Mouse (Mus musculus) liver, embryonic 16.5 days (tissue): ENCODE measurements around the gene Topors. TPM values are rescaled to one million over a fixed set of nuclear protein-coding genes. Genes with fewer than 3 reads are reported as not detected.
"Not testable (repeated sequence)": the region's sequence is repeated elsewhere in the genome, so short reads cannot be mapped to it uniquely, and the experiment has no call there.

ENCODE experiments used
- ATAC-seq: fragments of 200-750 bp; cut with Nextera tagmentation; 2 replicates; pipeline ENCODE4 v1.8.0; 2017; ENCODE audit warnings: low read depth, mild to moderate bottlenecking, moderate number of reproducible peaks, moderate library complexity
- H3K27ac ChIP-seq: fragments of 300-500 bp; sonication (generic); 2 replicates; pipeline ENCODE4 v1.5.1; 2014; ENCODE audit warnings: mild to moderate bottlenecking, low read length
- H3K27me3 ChIP-seq: fragments of 300-500 bp; sonication (generic); 2 replicates; pipeline ENCODE4 v1.6.1; 2014; ENCODE audit warnings: low read depth, low read length, mixed read lengths; ENCODE audit not compliant: control insufficient read depth, insufficient read depth
- H3K36me3 ChIP-seq: fragments of 300-500 bp; sonication (generic); 2 replicates; pipeline ENCODE4 v1.6.1; 2014; ENCODE audit warnings: mild to moderate bottlenecking; ENCODE audit not compliant: control insufficient read depth, insufficient read depth
- H3K4me1 ChIP-seq: fragments of 300-500 bp; sonication (generic); 2 replicates; pipeline ENCODE4 v1.6.1; 2014; ENCODE audit warnings: low read depth, low read length, mixed read lengths; ENCODE audit not compliant: control insufficient read depth
- H3K4me2 ChIP-seq: fragments of 300-500 bp; sonication (generic); 2 replicates; pipeline ENCODE4 v1.6.1; 2014; ENCODE audit warnings: low read depth, low read length, mixed read lengths
- H3K4me3 ChIP-seq: fragments of 300-500 bp; sonication (generic); 2 replicates; pipeline ENCODE4 v1.5.1; 2014; ENCODE audit warnings: low read depth, mild to moderate bottlenecking, low read length
- H3K9ac ChIP-seq: fragments of 300-500 bp; sonication (generic); 2 replicates; pipeline ENCODE4 v1.6.1; 2014; ENCODE audit warnings: low read depth, low read length
- H3K9me3 ChIP-seq: fragments of 300-500 bp; sonication (generic); replicated peaks from 2 replicates; pipeline ENCODE4 v1.6.1; 2016; ENCODE audit warnings: low read length; ENCODE audit not compliant: control insufficient read depth
- WGBS: fragments of 180-500 bp; shearing (Covaris S2); extraction: QIAGEN DNeasy Blood & Tissue Kit; methylation state at CpG from one replicate; pipeline ENCODE4 v1.1.7; 2014; ENCODE audit not compliant: insufficient replicate concordance; 5-methylcytosine and 5-hydroxymethylcytosine counted together
- polyA plus RNA-seq: library from polyadenylated mRNA; unstranded; fragments of >200 nt; fragmentation: Nextera tagmentation; extraction: Ambion mirVana; gene quantifications from 2 replicates; pipeline ENCODE4 v1.2.1, GENCODE M21; 2015

The Topors gene
- polyA plus RNA-seq, 1 experiment from 2014 or later = 11.2 TPM

DNA sequence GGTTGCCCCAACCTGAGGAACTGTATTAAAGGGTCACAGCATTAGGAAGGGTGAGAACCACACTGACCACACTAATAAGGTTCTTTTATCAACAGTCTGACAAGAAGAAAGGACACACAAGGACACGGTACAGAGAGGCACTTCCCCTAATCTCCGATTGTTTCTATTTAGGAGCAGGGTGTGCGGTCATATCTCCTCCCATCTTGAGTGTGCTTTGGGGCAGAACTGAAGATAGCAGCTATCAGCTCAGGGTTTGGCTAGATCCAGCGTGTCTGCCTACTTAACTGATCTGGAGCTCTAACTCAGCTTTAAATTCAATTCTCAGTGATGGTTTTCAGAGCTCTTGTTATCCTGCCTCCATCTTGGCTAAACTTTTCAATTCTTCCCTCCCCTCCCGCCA is 29.5 kb upstream of the Topors start:
- ATAC-seq = no peak
- no peak overlapping the region for H3K4me3 ChIP-seq
- H3K27me3 ChIP-seq = no peaks in the 10 kb centered on the region
- no peak overlapping the region for H3K9ac ChIP-seq
- no peaks in the 10 kb centered on the region for H3K36me3 ChIP-seq
- H3K9me3 ChIP-seq = no peaks in the 10 kb centered on the region
- H3K27ac ChIP-seq = no peak overlapping the region
- H3K4me2 ChIP-seq = no peak overlapping the region
- no peaks in the 10 kb centered on the region for H3K4me1 ChIP-seq
- 22% methylated on average over 5 of the region's 5 CpGs for WGBS

DNA sequence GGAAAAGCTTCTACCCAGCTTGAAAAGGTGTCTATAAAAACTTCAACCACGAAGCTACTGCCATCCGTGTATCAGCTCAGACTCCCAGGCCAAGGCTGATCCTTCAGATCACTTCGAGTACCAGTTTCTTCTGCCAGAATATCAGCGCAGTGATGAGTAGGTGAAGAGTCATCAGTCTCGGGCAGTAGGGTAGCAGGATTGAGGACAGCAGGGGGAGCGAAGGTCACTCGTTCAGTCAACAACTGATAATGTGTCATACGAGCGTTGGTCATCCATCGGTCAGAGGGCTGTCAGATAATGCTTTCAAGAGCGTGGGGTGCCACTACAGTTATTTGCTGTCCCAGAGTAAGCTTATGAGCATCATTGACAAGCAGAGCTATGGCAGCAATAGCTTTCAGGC is 21.9 kb upstream of the Topors start:
- H3K9ac ChIP-seq, H3K4me3 ChIP-seq, H3K36me3 ChIP-seq, ATAC-seq, H3K4me2 ChIP-seq, H3K4me1 ChIP-seq, H3K27me3 ChIP-seq, H3K27ac ChIP-seq, H3K9me3 ChIP-seq: not testable (repeated sequence)
- WGBS = 78% methylated on average over 11 of the region's 11 CpGs

DNA sequence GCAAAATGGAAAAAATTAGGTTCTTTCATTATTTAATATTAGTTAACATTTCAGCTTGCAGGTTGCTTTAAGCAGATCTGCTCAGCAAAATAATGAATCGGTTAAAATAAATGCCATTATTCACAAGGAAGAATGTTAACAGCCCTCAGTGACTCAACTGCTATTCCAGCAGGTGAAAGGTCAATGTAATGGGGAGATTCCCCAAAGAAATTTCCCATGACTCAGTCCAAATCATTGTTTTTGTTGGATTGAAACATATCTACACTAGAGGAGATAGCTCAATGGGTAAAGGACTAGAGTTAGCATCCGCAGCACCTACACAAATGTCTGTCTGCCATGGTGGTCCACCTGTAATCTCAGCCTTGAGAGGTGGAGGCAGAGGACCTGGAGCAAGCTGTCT is 19.4 kb upstream of the Topors start:
- no peak overlapping the region for H3K4me2 ChIP-seq
- no peak overlapping the region for H3K9ac ChIP-seq
- no peaks in the 10 kb centered on the region for H3K9me3 ChIP-seq
- no peaks in the 10 kb centered on the region for H3K4me1 ChIP-seq
- no peaks in the 10 kb centered on the region for H3K27me3 ChIP-seq
- no peak overlapping the region for H3K4me3 ChIP-seq
- no peaks in the 10 kb centered on the region for H3K36me3 ChIP-seq
- WGBS = 65% methylated on average over 2 of the region's 2 CpGs
- no peak overlapping the region for H3K27ac ChIP-seq
- no peak for ATAC-seq

DNA sequence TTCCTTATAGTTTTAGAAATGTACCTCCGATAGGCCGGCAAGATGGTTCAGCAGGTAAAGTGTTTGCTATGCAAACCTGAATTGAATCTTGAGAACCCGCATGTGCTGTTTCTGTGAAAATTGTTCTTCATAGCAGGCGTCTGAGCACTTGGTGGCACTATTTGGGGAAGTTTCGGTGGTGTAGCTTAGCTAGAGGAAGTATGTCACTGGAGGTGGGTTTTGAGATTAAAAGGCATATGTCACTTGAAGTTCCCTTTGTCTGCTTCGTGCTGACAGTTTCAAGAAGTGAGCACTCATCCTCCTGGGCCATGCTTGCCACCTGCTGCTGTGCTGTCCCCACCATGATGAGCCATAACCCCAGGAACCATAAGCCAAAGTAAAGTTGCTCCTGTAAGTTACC is 17.8 kb upstream of the Topors start:
- WGBS = 39% methylated on average over 6 of the region's 6 CpGs
- no peaks in the 10 kb centered on the region for H3K9me3 ChIP-seq
- H3K4me2 ChIP-seq = no peak overlapping the region
- no peak overlapping the region for H3K27ac ChIP-seq
- no peak for ATAC-seq
- no peaks in the 10 kb centered on the region for H3K4me1 ChIP-seq
- no peak overlapping the region for H3K4me3 ChIP-seq
- no peak overlapping the region for H3K9ac ChIP-seq
- H3K36me3 ChIP-seq = no peaks in the 10 kb centered on the region
- H3K27me3 ChIP-seq = no peaks in the 10 kb centered on the region

DNA sequence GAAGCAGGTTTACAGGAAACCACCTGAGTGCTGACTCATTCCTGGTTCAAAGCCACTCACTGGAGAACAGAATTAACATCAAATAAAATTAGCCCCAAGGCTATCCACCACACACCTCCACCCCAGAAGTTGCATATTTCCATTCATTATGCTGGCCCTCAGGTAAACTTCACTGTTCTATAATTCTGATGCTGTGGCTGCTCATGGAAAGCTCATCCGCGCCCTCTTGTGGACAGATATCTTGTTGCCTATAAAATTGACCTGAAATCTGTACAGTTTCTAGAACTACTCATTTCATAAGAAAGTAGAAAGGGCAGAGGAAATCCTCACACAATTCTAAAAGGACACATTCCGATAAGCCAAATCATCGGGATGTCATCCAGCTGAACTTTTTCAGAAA is 15.9 kb upstream of the Topors start:
- Histone ChIP-seq H3K27me3 (no peaks in the 10 kb centered on the region), H3K9me3 (no peaks in the 10 kb centered on the region), H3K27ac (no peak overlapping the region), H3K4me3 (no peak overlapping the region), H3K9ac (no peak overlapping the region), H3K4me1 (no peaks in the 10 kb centered on the region), H3K36me3 (no peaks in the 10 kb centered on the region), H3K4me2 (no peak overlapping the region)
- 9% methylated on average over 4 of the region's 4 CpGs for WGBS
- ATAC-seq = no peak

DNA sequence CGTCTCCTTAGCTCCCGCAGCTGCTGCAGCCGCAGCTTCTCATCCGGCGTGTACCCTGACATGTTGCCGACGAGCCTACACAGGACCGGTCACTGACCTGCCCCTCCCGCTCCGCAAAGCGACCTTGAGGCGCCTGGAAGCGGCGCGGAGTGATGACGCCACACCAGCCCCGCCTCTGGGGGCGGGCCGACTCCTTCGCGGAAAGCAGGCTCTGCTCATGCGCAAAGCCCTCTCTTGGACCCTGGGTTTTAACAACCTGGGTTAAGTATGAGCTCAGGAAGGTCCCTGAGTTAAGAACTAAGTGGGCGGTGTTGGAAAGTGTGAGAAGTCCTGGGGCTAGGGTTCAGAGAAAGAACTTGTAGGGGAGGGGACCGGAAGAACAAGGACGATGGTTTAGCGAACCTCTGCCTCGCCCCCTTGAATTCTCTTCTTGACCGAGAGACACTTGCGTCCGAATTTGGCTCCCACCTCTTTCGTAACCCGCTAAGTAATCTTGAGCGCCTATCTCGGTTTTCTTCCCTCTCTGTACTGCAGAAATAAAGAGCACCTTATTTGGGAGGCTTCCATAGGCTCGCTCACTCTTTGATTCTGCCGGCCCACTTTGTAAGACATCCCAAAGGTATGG is 9.7 kb upstream of the Topors start, which contains the start of gene Ndufb6:
Gene Ndufb6 (minus strand): TSS at position 146 of the 625 bp plus-strand sequence.
- Histone ChIP-seq H3K9me3 (no peaks in the 10 kb centered on the region), H3K4me3 (peak within 1 kb of the TSS; percentile 94), H3K36me3 (no peaks in the 10 kb centered on the region), H3K9ac (peak within 1 kb of the TSS; percentile 83), H3K27me3 (no peaks in the 10 kb centered on the region), H3K27ac (peak within 1 kb of the TSS; percentile 81), H3K4me1 (peaks cover 7% of the 10 kb centered on the region), H3K4me2 (peak within 1 kb of the TSS; percentile 88)
- WGBS = under 1% methylated on average over 36 of the region's 36 CpGs
- peak; percentile 98 for ATAC-seq

DNA sequence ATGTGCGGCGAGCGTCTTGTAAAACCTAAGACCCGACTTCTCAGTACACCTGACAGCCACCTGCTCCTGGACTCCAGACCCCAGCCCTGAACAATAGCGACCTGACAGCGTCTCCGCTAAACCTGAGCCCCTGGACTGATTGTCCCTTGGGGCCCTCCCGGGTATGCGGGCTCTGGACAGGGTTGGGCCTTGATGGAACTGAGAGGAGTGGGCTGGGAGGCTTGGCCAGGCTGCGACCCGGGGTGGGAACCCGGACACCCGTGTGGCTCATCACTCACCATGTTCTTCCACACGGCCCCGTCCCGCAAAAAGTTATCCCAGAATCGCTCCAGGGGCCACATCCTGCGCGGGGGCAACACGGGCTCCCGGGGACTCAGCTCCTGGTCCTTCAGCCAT is 9.2 kb upstream of the Topors start:
- ATAC-seq = peak; percentile 40
- Histone ChIP-seq H3K36me3 (no peaks in the 10 kb centered on the region), H3K4me3 (peak overlapping the region; percentile 94), H3K4me2 (peak overlapping the region; percentile 88), H3K27me3 (no peaks in the 10 kb centered on the region), H3K9me3 (no peaks in the 10 kb centered on the region), H3K4me1 (peaks cover 7% of the 10 kb centered on the region), H3K27ac (peak overlapping the region; percentile 81), H3K9ac (peak overlapping the region; percentile 83)
- under 1% methylated on average over 21 of the region's 21 CpGs for WGBS

DNA sequence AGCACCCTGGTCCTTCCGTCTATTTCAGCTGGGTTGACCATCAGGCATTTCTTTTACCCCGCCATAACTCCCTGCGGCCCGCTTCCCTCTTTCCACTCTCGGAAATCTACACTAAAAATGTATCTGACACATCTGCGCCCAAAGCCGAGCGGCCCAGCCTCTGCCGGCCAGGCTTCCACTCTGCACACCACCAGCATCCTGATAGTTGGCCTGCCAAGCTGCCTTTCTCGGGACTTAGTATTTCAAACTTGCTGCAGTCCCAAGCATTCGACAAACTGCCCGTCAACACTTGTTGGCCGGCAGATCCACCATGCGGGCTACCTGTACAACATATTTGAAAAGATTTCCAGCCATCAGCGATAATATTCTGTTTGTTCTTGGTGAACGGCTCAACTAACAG is 815 bp downstream of the Topors start:
- no peaks in the 10 kb centered on the region; the same call in 1 of the 2 replicates for H3K36me3 ChIP-seq
- H3K9me3 ChIP-seq = no peaks in the 10 kb centered on the region
- 0% methylated on average over 16 of the region's 16 CpGs for WGBS
- H3K4me1 ChIP-seq = peaks cover 27% of the 10 kb centered on the region
- H3K27ac ChIP-seq = peak overlapping the region; percentile 96
- H3K4me3 ChIP-seq = peak overlapping the region; percentile 86
- peak overlapping the region; percentile 90 for H3K9ac ChIP-seq
- peak overlapping the region; percentile 91 for H3K4me2 ChIP-seq
- no peaks in the 10 kb centered on the region for H3K27me3 ChIP-seq
- ATAC-seq = peak; percentile 7; the same call in 1 of the 2 replicates

DNA sequence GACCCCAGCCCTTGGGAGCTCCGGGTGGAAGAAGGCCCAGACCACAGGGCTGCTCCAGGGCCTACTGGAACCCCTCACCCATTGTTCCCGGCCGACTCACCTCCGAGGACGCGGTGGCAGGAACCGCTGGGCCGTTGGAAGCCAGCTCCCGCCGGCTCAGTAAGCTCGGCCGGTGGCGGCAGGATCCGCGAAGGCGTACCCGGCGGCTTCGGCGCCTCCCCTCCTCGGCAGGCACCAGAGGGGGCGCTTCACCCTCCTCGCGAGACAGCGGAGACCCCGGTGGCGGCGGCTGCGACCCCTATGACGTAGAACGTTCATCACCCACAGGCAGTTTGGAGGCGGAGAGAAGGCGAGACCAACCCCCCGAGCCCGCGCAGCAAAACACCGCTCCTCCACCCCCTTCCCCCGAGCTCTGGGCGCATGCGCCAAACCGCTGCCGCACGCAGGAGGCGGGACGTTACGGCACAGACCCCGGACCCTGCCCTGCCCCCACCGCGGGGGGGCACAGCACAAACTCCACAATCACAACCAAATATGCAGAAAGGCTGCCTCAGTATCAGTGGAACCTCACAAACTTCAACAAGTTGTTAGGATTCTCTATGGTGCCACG is 1.3 kb downstream of the Topors start:
- under 1% methylated on average over 50 of the region's 50 CpGs for WGBS
- H3K4me1 ChIP-seq = peaks cover 27% of the 10 kb centered on the region
- ATAC-seq = peak; percentile 68
- H3K9ac ChIP-seq = peak overlapping the region; percentile 90
- H3K36me3 ChIP-seq = no peaks in the 10 kb centered on the region; the same call in 1 of the 2 replicates
- peak overlapping the region; percentile 91 for H3K4me2 ChIP-seq
- H3K4me3 ChIP-seq = peak overlapping the region; percentile 86
- H3K9me3 ChIP-seq = no peaks in the 10 kb centered on the region
- peak overlapping the region; percentile 96 for H3K27ac ChIP-seq
- no peaks in the 10 kb centered on the region for H3K27me3 ChIP-seq
